Mouse (Mus musculus) forebrain, embryonic 11.5 days (tissue): ENCODE results near the gene Ndc80. TPM values are rescaled to one million over a fixed set of nuclear protein-coding genes. Genes with fewer than 3 reads are reported as not detected.
"Not testable (repeated sequence)": the region's sequence is repeated elsewhere in the genome, so short reads cannot be mapped to it uniquely, and the experiment has no call there.

Source experiments
- ATAC-seq: fragments of 200-750 bp; cut with Nextera tagmentation; replicated peaks from 2 replicates; pipeline ENCODE4 v1.8.0; 2017; ENCODE audit warnings: moderate TSS enrichment; ENCODE audit not compliant: low FRiP score
- DNase-seq: peaks from one replicate; pipeline ENCODE4 v3.0.0-alpha.2; 2017; ENCODE audit warnings: low spot score
- H3K27ac ChIP-seq: fragments of 300-500 bp; sonication (generic); 2 replicates; pipeline ENCODE4 v1.5.1; 2014; ENCODE audit warnings: low read depth, low read length
- H3K27me3 ChIP-seq: fragments of 300-500 bp; sonication (generic); 2 replicates; pipeline ENCODE4 v1.6.1; 2014; ENCODE audit warnings: mild to moderate bottlenecking, low read length, mixed read lengths; ENCODE audit not compliant: control insufficient read depth, insufficient read depth
- H3K36me3 ChIP-seq: fragments of 300-500 bp; sonication (generic); 2 replicates; pipeline ENCODE4 v1.6.1; 2014; ENCODE audit warnings: mild to moderate bottlenecking, low read length, moderate library complexity, mixed read lengths; ENCODE audit not compliant: control insufficient read depth, insufficient read depth
- H3K4me1 ChIP-seq: fragments of 300-500 bp; sonication (generic); replicated peaks from 2 replicates; pipeline ENCODE4 v1.6.1; 2014; ENCODE audit warnings: low read length, mixed read lengths; ENCODE audit not compliant: control insufficient read depth, insufficient read depth
- H3K4me2 ChIP-seq: fragments of 300-500 bp; sonication (generic); 2 replicates; pipeline ENCODE4 v1.6.1; 2014; ENCODE audit warnings: low read depth, mild to moderate bottlenecking, low read length, moderate library complexity, mixed read lengths; ENCODE audit not compliant: severe bottlenecking
- H3K4me3 ChIP-seq: fragments of 300-500 bp; sonication (generic); 2 replicates; pipeline ENCODE4 v1.5.1; 2014; ENCODE audit warnings: low read depth, low read length
- H3K9ac ChIP-seq: fragments of 300-500 bp; sonication (generic); 2 replicates; pipeline ENCODE4 v1.6.1; 2014; ENCODE audit warnings: low read length
- H3K9me3 ChIP-seq: fragments of 300-500 bp; sonication (generic); 2 replicates; pipeline ENCODE4 v1.6.1; 2016; ENCODE audit warnings: low read length, mixed read lengths; ENCODE audit not compliant: control insufficient read depth
- WGBS: fragments of 180-500 bp; shearing (Covaris S2); extraction: QIAGEN DNeasy Blood & Tissue Kit; methylation state at CpG from one replicate; pipeline ENCODE4 v1.1.7; 2014; 5-methylcytosine and 5-hydroxymethylcytosine counted together
- polyA plus RNA-seq: library from polyadenylated mRNA; unstranded; fragments of >200 nt; fragmentation: Nextera tagmentation; extraction: Ambion mirVana; gene quantifications from 2 replicates; pipeline ENCODE4 v1.2.1, GENCODE M21; 2014

The Ndc80 gene
- polyA plus RNA-seq, 1 experiment from 2014 or later, result 70.5 TPM

GRCm38 (mm10) chr17:71474762-71475704 lies 51.6 kb downstream of the Ndc80 start, which contains the start of gene Smchd1:
Smchd1 (minus strand) TSS chr17:71475343.
- H3K4me2 ChIP-seq, result peak within 1 kb of the TSS; percentile 78
- no peaks in the 10 kb centered on the region for H3K36me3 ChIP-seq
- H3K27ac ChIP-seq, result peak within 1 kb of the TSS; percentile 97
- peaks cover 4% of the 10 kb centered on the region; the same call in 1 of the 2 replicates for H3K4me1 ChIP-seq
- peak; percentile 93 for ATAC-seq
- peak within 1 kb of the TSS; percentile 86 for H3K4me3 ChIP-seq
- H3K9ac ChIP-seq, result peak within 1 kb of the TSS; percentile 90
- no peaks in the 10 kb centered on the region for H3K9me3 ChIP-seq
- H3K27me3 ChIP-seq, result no peaks in the 10 kb centered on the region
- peak; percentile 97 for DNase-seq
- WGBS, result under 1% methylated on average over 92 of the region's 109 CpGs

- ATAC-seq, result no peak
- Histone ChIP-seq H3K4me3 (peak overlapping the region; percentile 86), H3K4me2 (peak overlapping the region; percentile 78), H3K9me3 (no peaks in the 10 kb centered on the region), H3K36me3 (no peaks in the 10 kb centered on the region), H3K27me3 (no peaks in the 10 kb centered on the region), H3K27ac (no peak overlapping the region), H3K9ac (peak overlapping the region; percentile 90), H3K4me1 (peaks cover 4% of the 10 kb centered on the region; the same call in 1 of the 2 replicates)
- 14% methylated on average over 8 of the region's 8 CpGs for WGBS
- DNase-seq, result no peak
Measured at GRCm38 (mm10) chr17:71474128-71474527, 52.5 kb downstream of the Ndc80 start.

- ATAC-seq, result no peak
- H3K9me3 ChIP-seq, result no peaks in the 10 kb centered on the region
- H3K27me3 ChIP-seq, result no peaks in the 10 kb centered on the region
- 83% methylated on average over 2 of the region's 2 CpGs for WGBS
- no peak overlapping the region for H3K27ac ChIP-seq
- H3K4me2 ChIP-seq, result no peak overlapping the region
- no peaks in the 10 kb centered on the region for H3K36me3 ChIP-seq
- no peak overlapping the region for H3K4me3 ChIP-seq
- no peak for DNase-seq
- no peak overlapping the region for H3K9ac ChIP-seq
- H3K4me1 ChIP-seq, result peaks cover 4% of the 10 kb centered on the region; the same call in 1 of the 2 replicates
Measured at GRCm38 (mm10) chr17:71471261-71471660, 55.4 kb downstream of the Ndc80 start.

- H3K4me3 ChIP-seq, result no peak overlapping the region
- DNase-seq (no peak), ATAC-seq (no peak)
- no peaks in the 10 kb centered on the region for H3K9me3 ChIP-seq
- no peak overlapping the region for H3K9ac ChIP-seq
- no peak overlapping the region for H3K4me2 ChIP-seq
- WGBS, result 89% methylated on average over 3 of the region's 3 CpGs
- no peaks in the 10 kb centered on the region for H3K4me1 ChIP-seq
- H3K36me3 ChIP-seq, result peaks cover 2% of the 10 kb centered on the region; the same call in 1 of the 2 replicates
- no peak overlapping the region for H3K27ac ChIP-seq
- H3K27me3 ChIP-seq, result no peaks in the 10 kb centered on the region
Measured at GRCm38 (mm10) chr17:71460312-71460711, 66.3 kb downstream of the Ndc80 start.

DNA sequence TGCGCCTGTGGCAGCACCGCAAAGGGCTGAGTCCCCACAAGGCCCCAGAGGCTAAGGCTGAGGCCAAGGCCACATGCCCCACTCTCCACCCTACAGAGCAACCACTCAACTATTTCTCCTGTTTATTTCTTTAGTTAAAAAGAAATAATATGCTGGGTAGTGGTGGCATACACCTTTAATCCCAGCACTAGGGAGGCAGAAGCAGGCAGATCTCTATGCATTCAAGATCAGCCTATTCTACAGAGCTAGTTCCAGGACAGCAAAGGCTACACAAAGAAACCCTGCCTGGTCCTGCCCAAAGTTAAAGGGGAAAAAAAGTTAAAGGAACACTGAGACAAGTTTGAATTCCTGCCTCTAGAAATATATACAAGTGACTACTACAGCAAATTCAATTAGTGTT lies 66.8 kb downstream of the Ndc80 start, which contains the start of gene Gm4707:
TSS of gene Gm4707 (minus strand) at position 101 of the 400 bp plus-strand sequence.
- WGBS, result 97% methylated on average over 2 of the region's 2 CpGs
- Histone ChIP-seq H3K27ac (no peak within 1 kb of the TSS), H3K9me3 (no peaks in the 10 kb centered on the region), H3K4me2 (no peak within 1 kb of the TSS), H3K27me3 (no peaks in the 10 kb centered on the region), H3K4me3 (no peak within 1 kb of the TSS), H3K9ac (no peak within 1 kb of the TSS), H3K36me3 (peaks cover 2% of the 10 kb centered on the region; the same call in 1 of the 2 replicates), H3K4me1 (no peaks in the 10 kb centered on the region)
- no peak for ATAC-seq
- no peak for DNase-seq

DNA sequence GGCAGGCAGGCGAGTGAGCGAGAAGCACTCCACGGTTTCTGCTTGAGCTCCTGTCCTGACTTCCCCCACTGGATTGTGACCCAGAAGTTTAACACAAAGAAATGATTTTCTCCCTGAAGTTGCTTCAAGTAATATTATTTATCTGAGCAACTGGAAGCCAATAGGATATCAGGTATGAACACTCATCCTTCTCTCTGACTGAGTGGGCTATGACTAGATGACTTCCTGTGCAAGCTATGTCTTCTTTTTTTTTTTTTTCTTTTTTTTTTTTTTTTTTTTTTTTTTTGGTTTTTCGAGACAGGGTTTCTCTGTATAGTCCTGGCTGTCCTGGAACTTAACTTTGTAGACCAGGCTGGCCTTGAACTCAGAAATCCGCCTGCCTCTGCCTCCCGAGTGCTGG lies 69.3 kb downstream of the Ndc80 start:
- not testable (repeated sequence) for ATAC-seq, DNase-seq, H3K27me3 ChIP-seq, H3K4me1 ChIP-seq, H3K36me3 ChIP-seq, H3K4me2 ChIP-seq, H3K9ac ChIP-seq, H3K9me3 ChIP-seq, H3K27ac ChIP-seq, H3K4me3 ChIP-seq
- 97% methylated on average over 6 of the region's 6 CpGs for WGBS

Other genes with a start within 250 kb of the Ndc80 start
- gene Emilin2, start 214.9 kb downstream of the Ndc80 start, polyA plus RNA-seq, result 10.3 and 11.7 TPM in 2 replicates
- 4.4 and 6.1 TPM in 2 replicates for gene Gm4707, start 66.9 kb downstream of the Ndc80 start, polyA plus RNA-seq
- gene Smchd1, start 51.5 kb downstream of the Ndc80 start, polyA plus RNA-seq, result 86.4 and 92.9 TPM in 2 replicates
- 1.3 and 2.2 TPM in 2 replicates for gene Spdya, start 25.2 kb upstream of the Ndc80 start, polyA plus RNA-seq
- 96.1 and 98.1 TPM in 2 replicates for gene Wdr43, start 89.0 kb upstream of the Ndc80 start, polyA plus RNA-seq
- 0.05 and 0.13 TPM in 2 replicates for gene Togaram2, start 146.4 kb upstream of the Ndc80 start, polyA plus RNA-seq
- not detected in 2 replicates for gene Pcare, start 226.0 kb upstream of the Ndc80 start, polyA plus RNA-seq
- 10.1 and 10.2 TPM in 2 replicates for gene Clip4, start 241.6 kb upstream of the Ndc80 start, polyA plus RNA-seq